ENCODE assay signal across 9 mouse cellular contexts in genomic region chr13:54824111-54824931, GRCm38 (mm10). TPM values are rescaled to one million over a fixed set of nuclear protein-coding genes. Genes with fewer than 3 reads are reported as not detected.
DNase-seq lines count a peak whose midpoint lies in the region; ATAC-seq lines count a peak whose summit lies in the region.
"Had no signal": no experiment of that assay in that cellular context is flagged by ENCODE, and none has a peak within 500 bp of the region (broad histone marks: within the 10 kb centered on the region; RNA-seq: fewer than 3 reads in every experiment).

No protein-coding gene starts in this region.

- peak overlapping the region; percentile 43 for H3K4me2 ChIP-seq in embryonic facial prominence, embryonic 12.5 days (replicated peaks)
- peak overlapping the region; percentile 50 for H3K4me2 ChIP-seq in heart, embryonic 15.5 days

- peak; percentile 26 for DNase-seq in lung, postnatal 10 days
- no peak for DNase-seq in lung, postnatal 14 days
- peak; percentile 28 for DNase-seq in kidney, postnatal 10 days
- peak; percentile 53 for DNase-seq in retina, embryonic 14.5 days (ENCODE audit: low spot score)
- no peak for DNase-seq in c-Kit-positive CD71-positive TER-119-positive erythroid progenitor cells, embryonic 14.5 days (ENCODE audit: low spot score)

- H3K36me3 ChIP-seq in embryonic facial prominence, embryonic 12.5 days: no peaks in the 10 kb centered on the region
- no peaks in the 10 kb centered on the region for H3K36me3 ChIP-seq in heart, embryonic 15.5 days

- H3K4me1 ChIP-seq in embryonic facial prominence, embryonic 12.5 days: peaks cover 7% of the 10 kb centered on the region; the same call in 1 of the 2 replicates
- peaks cover 11% of the 10 kb centered on the region for H3K4me1 ChIP-seq in heart, embryonic 15.5 days (replicated peaks)

- WGBS in embryonic facial prominence, embryonic 12.5 days: 19% methylated on average over 25 of the region's 25 CpGs
- 12% methylated on average over 25 of the region's 25 CpGs for WGBS in heart, embryonic 15.5 days

- ATAC-seq in embryonic facial prominence, embryonic 12.5 days (ENCODE audit: insufficient number of reproducible peaks, insufficient read depth, low FRiP score, low TSS enrichment): no peak
- ATAC-seq in heart, embryonic 15.5 days (replicated peaks; ENCODE audit: insufficient number of reproducible peaks, insufficient read depth, low FRiP score, low read depth): peak; percentile 27; the same call in 1 of the 2 replicates
- no peak for ATAC-seq in CD4-positive, CD25-positive, alpha-beta regulatory T cell, adult 4 months

- H3K27ac ChIP-seq in embryonic facial prominence, embryonic 12.5 days: no peak overlapping the region
- H3K27ac ChIP-seq in heart, embryonic 15.5 days: no peak overlapping the region

- no peaks in the 10 kb centered on the region for H3K9me3 ChIP-seq in embryonic facial prominence, embryonic 12.5 days
- no peaks in the 10 kb centered on the region for H3K9me3 ChIP-seq in heart, embryonic 15.5 days (replicated peaks)

- 0 out of 2 replicates have a peak overlapping the region, but pooled peaks have one; percentile 16 for H3K4me3 ChIP-seq in embryonic facial prominence, embryonic 12.5 days
- H3K4me3 ChIP-seq in heart, embryonic 15.5 days: 0 out of 2 replicates have a peak overlapping the region, but pooled peaks have one; percentile 14

- peaks cover 5% of the 10 kb centered on the region; the same call in 1 of the 2 replicates for H3K27me3 ChIP-seq in embryonic facial prominence, embryonic 12.5 days
- peaks cover 16% of the 10 kb centered on the region for H3K27me3 ChIP-seq in heart, embryonic 15.5 days

- H3K9ac ChIP-seq in embryonic facial prominence, embryonic 12.5 days: no peak overlapping the region
- no peak overlapping the region for H3K9ac ChIP-seq in heart, embryonic 15.5 days

RNA-seq across cellular contexts. Expression of gene Tspan17, which starts 35.1 kb away (rescaled TPM):
- 9.9 and 13.2 TPM in 2 replicates for polyA plus RNA-seq in embryonic facial prominence, embryonic 12.5 days (2016; fragmentation: Nextera tagmentation; extraction: Ambion mirVana)
- polyA plus RNA-seq in heart, embryonic 15.5 days (2015; fragmentation: Nextera tagmentation; extraction: Ambion mirVana): 4.4 and 7.3 TPM in 2 replicates
- polyA plus RNA-seq in CD4-positive, CD25-positive, alpha-beta regulatory T cell, adult 4 months (2017; shearing (Covaris generic)): 1 to 10 TPM; 2.1 to 2.7 TPM

RNA-seq across cellular contexts. Expression of gene Eif4e1b, which starts 40.5 kb away (rescaled TPM):
- polyA plus RNA-seq in embryonic facial prominence, embryonic 12.5 days (2016; fragmentation: Nextera tagmentation; extraction: Ambion mirVana): not detected in 2 replicates
- not detected in 2 replicates for polyA plus RNA-seq in heart, embryonic 15.5 days (2015; fragmentation: Nextera tagmentation; extraction: Ambion mirVana)
- not detected for polyA plus RNA-seq in CD4-positive, CD25-positive, alpha-beta regulatory T cell, adult 4 months (2017; shearing (Covaris generic))
- polyA plus RNA-seq: liver, embryonic 16.5 days had no signal

RNA-seq across cellular contexts. Expression of gene Sncb, which starts 57.9 kb away (rescaled TPM):
- polyA plus RNA-seq in embryonic facial prominence, embryonic 12.5 days (2016; fragmentation: Nextera tagmentation; extraction: Ambion mirVana): 0.27 and 0.37 TPM in 2 replicates
- not detected in 2 replicates for polyA plus RNA-seq in heart, embryonic 15.5 days (2015; fragmentation: Nextera tagmentation; extraction: Ambion mirVana)
- 1 to 10 TPM in 1 of 2 experiments, under 1 TPM in 1; 0.30 to 1.1 TPM for polyA plus RNA-seq in CD4-positive, CD25-positive, alpha-beta regulatory T cell, adult 4 months (2017; shearing (Covaris generic))
- polyA plus RNA-seq: liver, embryonic 16.5 days had no signal

Comparison
In these comparisons a context has a peak if more than half of its experiments do, and no peak if none do; other contexts are left out.
1. DNase-seq: peak in lung, postnatal 10 days (single experiment), kidney, postnatal 10 days (single experiment) and retina, embryonic 14.5 days (single experiment); none in lung, postnatal 14 days (single experiment) and c-Kit-positive CD71-positive TER-119-positive erythroid progenitor cells, embryonic 14.5 days (single experiment).